Mouse (Mus musculus): Measurements from ENCODE around the gene Rwdd4a.
A peak's percentile ranks its signal among the peaks of the same experiment; 100 is the strongest.

GRCm38 (mm10) chr8:47553613-47554012 lies 20.1 kb downstream of the Rwdd4a start:
- TF ChIP-seq CTCF (IDR thresholded peaks at IDR 0.05; ENCODE audit: low read depth, low read length) (peak; percentile 17; the same call in 1 of the 2 replicates), POLR2A (IDR thresholded peaks at IDR 0.05; ENCODE audit: extremely low read depth, insufficient read depth, low read length) (no peak)
